Mouse (Mus musculus) ovary, adult 2 months (tissue): Measurements from ENCODE around the gene Gm10300. TPM values are rescaled to one million over a fixed set of nuclear protein-coding genes. Genes with fewer than 3 reads are reported as not detected.

ENCODE experiments used
- polyA plus RNA-seq: library from polyadenylated mRNA; depleted of rRNA; stranded (reverse); fragments of >200 nt; gene quantifications from 2 replicates; pipeline ENCODE4 v1.2.3, GENCODE M21; 2012; rRNA removed

Gene Gm10300
- 0.07 and 0.10 TPM in 2 replicates for polyA plus RNA-seq

DNA sequence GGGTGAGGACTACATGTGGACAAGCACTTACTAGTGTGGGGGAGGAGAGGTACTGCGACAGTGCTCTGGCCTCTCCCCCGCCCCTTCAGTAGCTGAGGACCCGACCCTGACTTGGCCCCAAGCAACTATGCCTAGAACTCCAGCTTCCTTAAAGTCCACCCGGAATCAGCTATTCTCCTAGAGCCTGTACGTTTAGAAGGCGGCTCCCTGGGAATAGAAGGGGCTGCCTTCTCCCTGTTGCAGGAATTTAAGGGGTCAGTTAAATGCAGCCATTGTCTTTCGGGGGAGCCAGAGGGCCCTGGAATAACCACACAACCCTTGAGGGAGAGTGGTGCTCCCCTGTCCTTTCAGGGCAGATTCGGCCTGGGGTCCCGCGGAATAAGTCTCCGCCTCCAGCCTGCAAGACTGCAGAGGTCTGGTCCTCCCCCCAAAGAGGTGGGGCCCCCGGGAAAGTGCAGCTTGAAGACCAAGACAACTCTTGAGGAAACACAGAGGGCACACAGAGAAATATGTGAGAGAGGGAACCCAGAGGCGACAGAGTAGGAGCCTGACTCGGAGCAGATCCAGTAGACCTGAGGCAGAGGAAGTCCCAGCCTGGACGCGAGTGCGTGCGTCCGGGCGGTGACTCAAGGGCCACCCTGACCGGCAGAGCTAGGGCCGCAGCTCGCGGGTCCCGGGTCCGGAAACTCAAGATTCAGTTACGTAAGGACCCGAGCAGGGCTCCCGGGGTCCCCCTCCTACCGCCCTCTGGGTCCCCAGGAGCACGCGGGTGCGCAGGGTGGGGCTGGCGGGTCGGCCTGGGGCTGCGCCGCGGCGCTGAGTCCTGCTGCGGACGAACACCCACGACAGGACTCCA, at the start of gene Gm10300:
Gene Gm10300 (plus strand): TSS at position 621 of the 856 bp plus-strand sequence.

DNA sequence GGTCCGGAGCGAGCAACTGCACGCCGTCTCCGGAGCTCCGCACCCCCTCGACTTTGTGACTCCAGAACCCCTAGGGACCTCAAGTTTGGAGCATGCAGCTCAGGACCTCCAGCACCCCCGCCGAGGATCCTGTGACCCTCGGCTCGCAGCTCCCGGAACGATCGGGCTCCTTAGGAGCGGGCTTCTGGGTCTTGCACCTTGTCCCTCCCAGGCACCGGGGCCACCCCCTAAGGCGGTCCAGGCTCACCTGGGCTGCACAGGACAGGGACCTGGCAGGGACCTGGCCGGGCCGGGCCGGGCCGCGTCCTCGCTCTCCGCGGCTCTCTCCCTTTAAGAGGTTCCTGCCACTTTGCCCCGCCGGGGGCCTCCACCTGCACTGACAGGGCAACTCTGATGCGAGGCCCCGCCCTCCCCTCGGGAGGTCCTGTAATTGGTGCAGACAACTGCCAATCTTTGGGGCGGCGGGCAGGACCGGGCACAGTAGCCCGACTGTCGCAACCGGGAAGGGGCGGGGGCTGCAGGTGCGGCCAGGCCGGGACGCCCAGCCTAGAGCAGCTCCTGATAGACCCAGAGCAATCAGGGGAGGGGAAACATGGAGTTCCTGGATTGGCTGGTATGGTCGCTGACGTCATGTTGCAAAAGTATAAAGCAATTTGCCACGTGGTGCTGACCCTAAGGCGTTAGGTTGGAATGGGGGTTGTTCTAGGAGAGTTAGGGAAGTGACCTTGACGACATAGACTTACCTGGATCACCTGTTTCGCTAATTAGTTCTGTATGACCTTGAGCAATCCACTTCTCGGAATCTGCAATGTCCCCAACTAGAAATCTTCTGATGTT, 654 bp downstream of the Gm10300 start, which contains the start of gene Epb41:
Gene Epb41 (minus strand): TSS at position 389 of the 837 bp plus-strand sequence.

Other genes starting within 250 kb of the Gm10300 start
- gene Ptpru, start 236.4 kb upstream of the Gm10300 start, polyA plus RNA-seq, result 15.2 and 17.2 TPM in 2 replicates
- 41.2 and 45.0 TPM in 2 replicates for gene Mecr, start 231.2 kb upstream of the Gm10300 start, polyA plus RNA-seq
- 31.1 and 43.1 TPM in 2 replicates for gene Srsf4, start 201.1 kb upstream of the Gm10300 start, polyA plus RNA-seq
- 65.4 and 103 TPM in 2 replicates for gene Tmem200b, start 152.9 kb upstream of the Gm10300 start, polyA plus RNA-seq
- 14.9 and 16.5 TPM in 2 replicates for gene Epb41, start 624 bp downstream of the Gm10300 start, polyA plus RNA-seq
- gene Oprd1, start 69.8 kb downstream of the Gm10300 start, polyA plus RNA-seq, result 0.62 and 1.1 TPM in 2 replicates
- 19.0 and 24.3 TPM in 2 replicates for gene Ythdf2, start 137.6 kb downstream of the Gm10300 start, polyA plus RNA-seq
- gene Gmeb1, start 186.9 kb downstream of the Gm10300 start, polyA plus RNA-seq, result 17.5 and 21.0 TPM in 2 replicates
- 2.9 and 3.2 TPM in 2 replicates for gene Taf12, start 199.7 kb downstream of the Gm10300 start, polyA plus RNA-seq
- gene Rab42, start 228.7 kb downstream of the Gm10300 start, polyA plus RNA-seq, result 4.3 and 4.9 TPM in 2 replicates